Mouse (Mus musculus) CD4-positive, CD25-positive, alpha-beta regulatory T cell, adult 4 months (primary cell): ENCODE data around the gene Efr3b. TPM values are rescaled to one million over a fixed set of nuclear protein-coding genes. Genes with fewer than 3 reads are reported as not detected.

ENCODE experiments used
- polyA plus RNA-seq, 2 experiments: library from polyadenylated mRNA; unstranded; fragments of 100-300 nt; shearing (Covaris generic); gene quantifications; one replicate each; pipeline ENCODE4 v1.2.1; 2017

Efr3b gene
- polyA plus RNA-seq, 2 experiments from 2014 or later = 0.11 to 0.61 TPM

Other genes with a start within 250 kb of the Efr3b start
- 10 to 100 TPM; 27.3 to 27.4 TPM for gene Dnmt3a, start 232.9 kb downstream of the Efr3b start, polyA plus RNA-seq
- 1 to 10 TPM; 2.8 TPM for gene Pomc, start 84.0 kb downstream of the Efr3b start, polyA plus RNA-seq
- 1 to 10 TPM; 2.3 to 4.9 TPM for gene Dnajc27, start 43.7 kb upstream of the Efr3b start, polyA plus RNA-seq
- gene Adcy3, start 94.2 kb upstream of the Efr3b start, polyA plus RNA-seq = 1 to 10 TPM; 3.8 to 5.3 TPM
- 1 to 10 TPM; 4.1 to 4.5 TPM for gene Ptrhd1, start 195.1 kb upstream of the Efr3b start, polyA plus RNA-seq
- gene Cenpo, start 195.4 kb upstream of the Efr3b start, polyA plus RNA-seq = 10 to 100 TPM; 22.5 to 36.8 TPM